Mouse (Mus musculus): ENCODE data around the gene Tbx6. TPM values are rescaled to one million over a fixed set of nuclear protein-coding genes. Genes with fewer than 3 reads are reported as not detected.

The Tbx6 gene
- 7.8 to 8.8 TPM (median 8.4 TPM) in 4 replicates for total RNA-seq (2023)

DNA sequence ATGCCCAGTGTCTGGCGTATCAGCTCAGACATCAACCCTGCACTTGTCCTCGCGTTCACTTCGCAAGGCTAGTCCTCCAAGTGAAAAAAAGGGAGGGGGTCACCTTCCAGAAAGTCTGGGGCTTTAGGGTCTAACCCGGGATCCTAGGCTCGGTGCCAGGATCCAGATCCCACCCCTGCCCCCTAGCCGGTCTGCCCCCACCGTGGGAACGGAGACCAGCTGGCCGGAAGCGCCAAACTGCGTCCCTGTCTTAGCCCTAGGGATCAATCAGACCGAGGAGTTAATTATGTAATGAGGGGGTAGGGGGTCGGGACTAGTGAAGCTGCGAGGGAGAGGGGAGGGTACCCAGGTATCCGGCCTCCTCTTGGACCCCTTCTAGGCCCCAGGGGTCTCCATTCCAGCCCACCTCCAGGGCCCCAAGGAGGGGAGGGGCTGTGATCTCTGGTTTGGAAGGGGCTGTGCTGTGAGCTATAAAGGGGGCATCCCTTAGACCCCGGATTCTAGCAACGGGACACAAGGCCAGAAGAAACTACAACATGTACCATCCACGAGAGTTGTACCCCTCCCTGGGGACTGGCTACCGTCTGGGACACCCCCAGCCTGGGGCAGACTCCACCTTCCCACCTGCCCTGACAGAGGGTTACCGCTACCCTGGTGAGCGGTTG is at the start of gene Tbx6:
TSS of gene Tbx6 (plus strand) at position 513 of the 665 bp plus-strand sequence.

DNA sequence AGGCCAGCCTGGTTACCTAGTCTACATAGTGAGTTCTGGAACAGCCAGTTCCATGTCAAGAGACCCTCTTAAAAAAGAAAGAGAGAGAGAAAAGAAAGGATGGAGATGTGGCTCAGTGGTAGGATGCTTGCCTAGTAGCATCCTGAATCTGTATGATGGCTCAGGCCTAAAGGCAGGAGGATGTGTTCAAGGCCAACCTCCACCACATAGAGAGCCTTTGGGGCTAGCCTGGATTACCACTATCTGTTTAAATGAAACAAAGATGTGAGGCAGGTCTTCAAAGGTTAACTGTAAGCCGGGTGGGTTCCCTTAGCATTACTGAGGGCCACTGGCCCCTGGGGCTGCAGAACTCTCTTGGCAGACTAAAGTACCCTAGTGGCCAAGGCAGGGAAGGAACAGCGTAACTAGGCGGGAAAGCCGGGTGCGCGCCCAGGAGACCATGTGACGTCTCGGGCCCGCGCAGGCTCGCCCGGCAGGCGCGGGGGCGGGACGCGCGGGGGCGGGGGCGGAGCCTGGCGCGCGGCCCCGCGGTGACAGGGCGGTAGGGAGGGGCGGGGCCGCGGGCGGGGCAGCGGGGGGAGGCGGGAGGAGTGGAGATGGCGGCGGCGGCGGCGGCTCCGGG is 22.1 kb upstream of the Tbx6 start, which contains the start of gene Mapk3:
TSS of gene Mapk3 (plus strand) at position 552 of the 622 bp plus-strand sequence.

DNA sequence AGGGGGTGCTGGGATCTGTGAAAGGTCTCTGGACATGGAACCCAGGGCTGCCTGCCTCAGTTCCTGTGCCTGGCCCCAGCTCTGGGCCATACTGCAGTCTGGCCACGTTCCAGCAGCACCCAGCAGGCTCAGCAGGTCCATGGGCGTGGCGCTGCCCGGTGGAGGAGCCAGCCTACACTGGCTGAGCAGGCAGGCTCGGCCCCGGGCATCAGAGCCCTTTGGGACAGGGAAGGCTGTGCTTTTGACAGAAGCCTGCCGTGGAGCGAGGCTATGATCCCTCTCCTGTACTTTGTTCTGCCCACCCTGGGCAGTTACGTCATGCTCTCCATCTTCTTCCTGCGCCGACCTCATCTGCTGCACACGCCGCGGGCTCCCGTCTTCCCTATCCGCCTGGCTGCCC is 15.1 kb upstream of the Tbx6 start, which contains the start of gene Gdpd3:
TSS of gene Gdpd3 (plus strand) at position 134 of the 400 bp plus-strand sequence.

DNA sequence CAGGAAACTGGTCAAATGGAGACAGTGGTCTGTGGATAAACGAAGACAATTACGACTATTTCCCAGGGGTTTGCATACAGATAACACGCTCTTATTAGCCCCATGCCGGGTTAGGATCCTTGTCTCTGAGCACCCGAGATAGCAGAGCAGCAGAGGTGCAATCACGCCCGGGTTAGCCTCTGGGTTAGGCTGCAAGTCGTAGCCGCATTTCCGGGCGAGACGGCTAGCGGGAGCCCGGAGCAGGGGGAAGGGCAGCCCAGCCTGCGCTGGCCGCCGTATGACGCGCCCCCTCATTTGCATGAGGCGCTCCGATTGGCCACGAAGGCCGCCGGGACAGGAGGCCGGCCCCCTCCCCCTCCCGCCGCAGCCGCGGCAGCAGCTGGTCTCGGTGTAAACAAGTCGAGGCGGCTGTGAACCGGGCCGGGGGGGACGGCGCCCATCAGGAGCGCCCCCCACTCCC is 4.7 kb upstream of the Tbx6 start, which contains the start of gene Ypel3:
TSS of gene Ypel3 (plus strand) at position 358 of the 460 bp plus-strand sequence.

DNA sequence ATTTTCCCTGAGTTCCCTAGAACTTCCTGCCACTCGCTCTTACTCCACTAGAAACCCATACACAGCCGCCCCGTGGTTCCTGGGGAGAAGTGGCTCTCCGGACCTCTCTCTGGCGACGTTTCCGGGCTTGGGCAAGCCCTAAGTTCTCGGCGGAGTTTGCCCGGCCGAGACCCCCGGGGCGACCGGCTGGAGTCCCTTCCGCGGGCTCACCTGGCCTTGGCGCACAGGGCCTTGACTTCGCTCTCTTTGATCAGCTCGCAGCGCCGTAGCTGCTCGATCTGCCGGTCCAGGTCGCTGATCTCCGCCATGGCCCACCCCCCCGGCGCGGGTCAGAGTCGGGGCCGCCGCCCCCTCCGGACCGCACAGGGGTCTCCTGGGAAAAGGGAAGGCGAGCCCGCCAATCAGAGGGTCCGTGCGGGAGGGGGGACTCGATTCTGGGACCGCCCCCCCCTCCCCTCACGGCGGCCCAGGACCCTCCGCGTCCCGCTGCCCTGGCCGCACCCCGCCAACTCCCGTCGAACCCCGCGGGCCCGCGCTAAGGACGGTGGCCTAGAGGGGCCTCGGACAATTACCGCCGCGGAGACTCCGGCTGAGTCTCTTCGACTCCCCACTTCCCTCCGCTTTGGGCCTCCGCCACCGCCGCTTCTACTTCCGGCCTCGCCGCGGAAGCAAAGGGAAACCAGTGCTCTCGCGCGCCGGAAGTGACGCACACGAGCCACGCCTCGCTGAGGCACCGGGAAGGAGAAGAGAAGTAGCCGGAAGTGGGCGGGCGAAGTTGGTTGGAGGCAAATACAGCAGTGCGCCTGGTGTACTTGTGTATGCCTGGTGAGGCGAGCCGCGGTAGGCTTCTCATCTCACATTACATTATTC is 10.8 kb downstream of the Tbx6 start, which contains the start of gene Ppp4c:
TSS of gene Ppp4c (minus strand) at position 646 of the 870 bp plus-strand sequence.

DNA sequence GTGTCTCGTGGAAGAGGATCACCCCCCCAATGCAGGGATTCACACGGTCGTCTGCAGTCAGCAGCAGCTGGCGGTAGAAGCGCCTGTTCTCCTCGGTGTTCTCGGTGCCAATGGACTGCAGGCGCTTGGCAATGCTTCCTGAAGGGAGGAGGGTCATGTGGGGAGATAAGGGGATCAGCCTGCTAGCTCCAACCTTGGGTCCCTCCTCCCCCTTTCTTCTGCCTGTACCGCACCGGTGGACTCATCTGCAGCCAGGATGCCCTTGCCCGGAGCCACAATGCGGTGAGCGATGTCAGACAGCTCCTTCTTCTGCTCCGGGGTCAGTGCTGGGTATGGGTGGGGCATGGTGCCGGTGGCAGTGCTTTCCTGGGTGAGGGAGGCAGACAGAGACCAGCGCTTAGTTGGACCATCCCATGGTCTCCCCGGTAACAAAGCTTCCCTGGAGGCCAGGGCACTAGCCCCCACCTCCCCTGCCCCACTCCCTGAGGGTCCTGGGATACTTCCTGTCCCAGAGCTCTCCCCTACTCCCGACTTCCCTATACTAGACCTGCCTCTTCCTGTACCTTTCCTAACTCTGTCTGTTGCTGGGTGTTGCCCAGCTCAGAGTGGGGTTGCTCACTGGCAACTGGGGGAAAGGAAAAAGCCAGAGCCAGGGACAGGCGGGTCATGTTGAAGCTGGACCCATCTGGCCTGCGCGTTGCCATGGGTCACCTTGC is 16.3 kb downstream of the Tbx6 start, which contains the start of gene Fam57b:
TSS of gene Fam57b (plus strand) at position 258 of the 716 bp plus-strand sequence.

DNA sequence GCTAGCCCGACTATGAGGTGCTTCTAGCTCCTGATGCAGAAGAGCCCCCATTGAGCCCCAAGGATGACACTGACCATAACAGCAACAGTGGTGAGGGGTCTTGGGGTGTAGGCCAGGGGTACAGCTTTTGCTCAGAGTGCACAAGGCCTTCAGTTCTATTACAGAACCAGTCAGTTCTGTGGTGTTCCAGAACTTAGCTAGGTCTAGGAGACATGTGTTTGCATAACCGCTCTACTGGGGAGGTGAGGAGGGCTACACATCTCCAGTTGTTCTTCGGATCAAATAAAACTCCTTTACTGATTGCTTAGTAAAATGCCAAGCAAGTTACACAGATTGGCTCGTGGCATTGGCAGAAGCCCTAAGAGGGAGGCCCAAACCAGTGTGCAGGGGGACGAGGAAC is 50.3 kb downstream of the Tbx6 start, which contains the start of gene 4930451I11Rik:
TSS of gene 4930451I11Rik (minus strand) at position 101 of the 400 bp plus-strand sequence.

Other genes starting within 250 kb of the Tbx6 start
- 130 to 146 TPM (median 143 TPM) in 4 replicates for gene Eif3c, start 215.1 kb upstream of the Tbx6 start, total RNA-seq (2023)
- gene Apobr, start 196.5 kb upstream of the Tbx6 start, total RNA-seq (2023), result 1.7 to 3.9 TPM (median 2.4 TPM) in 4 replicates
- 60.3 to 80.2 TPM (median 76.1 TPM) in 4 replicates for gene Cln3, start 195.7 kb upstream of the Tbx6 start, total RNA-seq (2023)
- gene Il27, start 186.5 kb upstream of the Tbx6 start, total RNA-seq (2023), result not detected in 4 replicates
- not detected in 4 replicates for gene Nupr1, start 150.6 kb upstream of the Tbx6 start, total RNA-seq (2023)
- 56.8 to 72.7 TPM (median 63.1 TPM) in 4 replicates for gene Sgf29, start 132.2 kb upstream of the Tbx6 start, total RNA-seq (2023)
- gene Sult1a1, start 105.1 kb upstream of the Tbx6 start, total RNA-seq (2023), result 0.46 TPM in 1 of 4 replicates, not detected in the others
- gene Bola2, start 86.1 kb upstream of the Tbx6 start, total RNA-seq (2023), result 90.9 to 132 TPM (median 97.6 TPM) in 4 replicates
- 4.7 to 6.0 TPM (median 5.2 TPM) in 4 replicates for gene Slx1b, start 85.7 kb upstream of the Tbx6 start, total RNA-seq (2023)
- 1,245 to 1,260 TPM (median 1,252 TPM) in 4 replicates for gene Coro1a, start 73.7 kb upstream of the Tbx6 start, total RNA-seq (2023)
- 42.9 to 46.2 TPM (median 43.3 TPM) in 4 replicates for gene Mapk3, start 21.9 kb upstream of the Tbx6 start, total RNA-seq (2023)
- gene Gdpd3, start 15.1 kb upstream of the Tbx6 start, total RNA-seq (2023), result 2.3 to 5.6 TPM (median 3.7 TPM) in 4 replicates
- 220 to 232 TPM (median 230 TPM) in 4 replicates for gene Ypel3, start 4.5 kb upstream of the Tbx6 start, total RNA-seq (2023)
- gene Ppp4c, start 11.0 kb downstream of the Tbx6 start, total RNA-seq (2023), result 252 to 268 TPM (median 266 TPM) in 4 replicates
- 0.33 TPM in 1 of 4 replicates, not detected in the others for gene Fam57b, start 16.2 kb downstream of the Tbx6 start, total RNA-seq (2023)
- gene 4930451I11Rik, start 50.2 kb downstream of the Tbx6 start, total RNA-seq (2023), result not detected in 4 replicates
- not detected in 4 replicates for gene Doc2a, start 65.9 kb downstream of the Tbx6 start, total RNA-seq (2023)
- 20.9 to 32.3 TPM (median 26.0 TPM) in 4 replicates for gene Hirip3, start 80.5 kb downstream of the Tbx6 start, total RNA-seq (2023)
- 78.5 to 88.5 TPM (median 82.9 TPM) in 4 replicates for gene Ino80e, start 80.9 kb downstream of the Tbx6 start, total RNA-seq (2023)
- 79.8 to 90.3 TPM (median 84.2 TPM) in 4 replicates for gene Taok2, start 103.2 kb downstream of the Tbx6 start, total RNA-seq (2023)
- gene Tmem219, start 141.4 kb downstream of the Tbx6 start, total RNA-seq (2023), result 37.9 to 43.4 TPM (median 42.2 TPM) in 4 replicates
- 39.8 to 42.9 TPM (median 41.8 TPM) in 4 replicates for gene Kctd13, start 147.4 kb downstream of the Tbx6 start, total RNA-seq (2023)
- not detected in 4 replicates for gene Asphd1, start 168.1 kb downstream of the Tbx6 start, total RNA-seq (2023)
- gene Sez6l2, start 169.1 kb downstream of the Tbx6 start, total RNA-seq (2023), result 4.0 to 6.6 TPM (median 5.4 TPM) in 4 replicates
- gene Cdipt, start 194.4 kb downstream of the Tbx6 start, total RNA-seq (2023), result 62.8 to 64.5 TPM (median 64.2 TPM) in 4 replicates
- gene Cdiptos, start 194.6 kb downstream of the Tbx6 start, total RNA-seq (2023), result 0.39 to 2.0 TPM (median 0.92 TPM) in 4 replicates
- 40.5 to 49.3 TPM (median 44.5 TPM) in 4 replicates for gene Mvp, start 233.1 kb downstream of the Tbx6 start, total RNA-seq (2023)
- gene Pagr1b, start 235.0 kb downstream of the Tbx6 start, total RNA-seq (2023), result 3.2 to 10.6 TPM (median 8.7 TPM) in 3 of 4 replicates, not detected in the other
- gene Pagr1a, start 235.9 kb downstream of the Tbx6 start, total RNA-seq (2023), result 10.5 to 44.7 TPM (median 14.2 TPM) in 4 replicates
- 7.4 to 42.0 TPM (median 30.9 TPM) in 4 replicates for gene Gm42742, start 239.6 kb downstream of the Tbx6 start, total RNA-seq (2023)
- gene Prrt2, start 239.7 kb downstream of the Tbx6 start, total RNA-seq (2023), result 1.4 to 2.1 TPM (median 1.8 TPM) in 3 of 4 replicates, not detected in the other
- 210 to 225 TPM (median 222 TPM) in 4 replicates for gene Maz, start 245.6 kb downstream of the Tbx6 start, total RNA-seq (2023)